Mouse (Mus musculus) embryo, embryonic 11 days (tissue): ENCODE measurements around the gene Eif1b.

ENCODE experiments used
- DNase-seq: peaks from one replicate; pipeline ENCODE4 v3.0.0-alpha.2; 2015

Gene Eif1b

DNA sequence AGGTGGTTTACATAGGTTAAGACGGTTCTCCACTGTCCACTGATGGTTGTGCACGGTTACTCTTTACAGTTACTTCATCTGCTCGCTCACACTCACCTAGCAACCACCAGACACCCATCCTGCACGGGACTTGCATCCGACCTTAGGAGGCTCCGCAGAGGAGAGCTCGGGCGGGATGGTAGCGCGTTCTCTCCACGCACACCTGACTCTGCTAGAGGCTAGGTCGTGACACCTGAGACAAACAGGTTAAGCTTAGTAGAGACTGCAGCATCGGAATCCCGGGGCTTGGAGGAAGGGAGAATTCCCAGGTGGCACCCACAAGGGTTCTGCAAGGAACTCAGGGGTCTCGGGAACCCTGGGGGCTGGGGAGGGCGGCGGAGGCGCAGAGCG is at the start of gene Eif1b:
Gene Eif1b, plus strand, starts transcription at position 223 of the 390 bp plus-strand sequence.
- DNase-seq, result no peak

GRCm38 (mm10) chr9:120444642-120445041 is 47.4 kb upstream of the Eif1b start:
- no peak for DNase-seq

- no peak for DNase-seq
These were observed 42.2 kb upstream of the Eif1b start for GRCm38 (mm10) chr9:120449696-120450329.

- peak; percentile 81 for DNase-seq
These were observed 36.0 kb upstream of the Eif1b start for GRCm38 (mm10) chr9:120455768-120456655.

- no peak for DNase-seq
These were observed 21.6 kb upstream of the Eif1b start for GRCm38 (mm10) chr9:120470431-120470830.

- DNase-seq, result no peak
These were observed 10.4 kb upstream of the Eif1b start for GRCm38 (mm10) chr9:120481644-120482043.

GRCm38 (mm10) chr9:120482382-120482781 is 9.7 kb upstream of the Eif1b start:
- no peak for DNase-seq

DNA sequence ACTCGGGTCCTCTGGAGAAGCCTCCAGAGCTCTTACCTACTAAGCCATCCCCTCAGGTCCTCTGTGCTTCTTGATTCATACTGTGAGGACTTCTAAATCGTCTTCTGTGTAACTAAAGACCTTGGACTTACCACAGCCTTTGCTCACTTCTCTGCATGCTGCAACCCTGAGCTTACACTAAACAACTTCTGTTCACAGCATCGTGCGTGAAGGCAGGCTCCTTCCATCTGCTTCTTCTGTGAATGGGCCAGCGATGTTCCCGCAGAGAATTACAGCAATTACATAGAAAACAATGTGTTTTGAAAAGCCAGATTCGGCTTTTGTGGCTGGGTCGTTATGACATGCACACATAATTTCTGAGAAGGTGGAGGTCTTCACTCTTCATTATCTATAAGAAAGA is 8.9 kb upstream of the Eif1b start:
- DNase-seq, result no peak

GRCm38 (mm10) chr9:120487076-120487475 is 5.0 kb upstream of the Eif1b start:
- DNase-seq, result no peak

DNA sequence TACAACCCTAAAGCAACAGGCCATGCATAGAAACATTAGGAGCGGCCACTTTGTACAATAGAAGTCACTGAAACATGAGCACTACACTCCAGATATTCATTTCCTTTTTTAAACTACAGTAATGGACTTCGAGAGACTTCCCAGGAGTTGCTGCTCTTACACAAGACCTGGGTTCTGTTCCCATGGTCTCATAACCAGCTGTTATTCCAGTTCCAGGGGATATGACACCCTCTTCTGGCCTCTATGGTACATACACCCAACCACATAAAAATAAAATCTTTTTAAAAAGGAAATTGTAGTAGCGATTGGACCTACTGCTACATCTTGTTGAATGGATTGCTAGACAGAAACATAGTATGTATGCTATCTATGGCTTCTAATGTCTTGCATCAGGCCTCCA is 523 bp upstream of the Eif1b start:
- no peak for DNase-seq

- DNase-seq, result peak; percentile 94
These were observed 644 bp downstream of the Eif1b start for GRCm38 (mm10) chr9:120492400-120493351.

- no peak for DNase-seq
These were observed 1.7 kb downstream of the Eif1b start for GRCm38 (mm10) chr9:120493781-120494180.

GRCm38 (mm10) chr9:120496691-120497090 is 4.7 kb downstream of the Eif1b start:
- peak; percentile 75 for DNase-seq

DNA sequence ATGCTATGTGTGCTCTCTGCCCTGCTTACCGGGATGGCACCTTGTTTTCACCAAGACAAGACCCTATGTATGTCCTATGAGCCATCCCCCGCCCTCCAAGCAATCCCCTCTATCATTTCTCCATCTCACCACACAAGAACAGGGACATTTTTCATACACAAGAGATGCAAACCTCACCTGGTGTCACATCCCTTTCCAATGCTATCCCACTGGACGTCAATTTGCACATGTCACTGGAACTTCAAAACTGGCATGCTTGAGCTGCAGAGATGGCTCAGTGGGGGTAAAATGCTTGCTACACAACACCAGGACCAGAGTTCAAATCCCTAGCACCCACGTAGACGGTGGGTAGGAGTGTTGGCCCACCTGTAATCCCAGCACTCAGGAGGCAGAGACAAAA is 6.0 kb downstream of the Eif1b start:
- DNase-seq, result no peak

DNA sequence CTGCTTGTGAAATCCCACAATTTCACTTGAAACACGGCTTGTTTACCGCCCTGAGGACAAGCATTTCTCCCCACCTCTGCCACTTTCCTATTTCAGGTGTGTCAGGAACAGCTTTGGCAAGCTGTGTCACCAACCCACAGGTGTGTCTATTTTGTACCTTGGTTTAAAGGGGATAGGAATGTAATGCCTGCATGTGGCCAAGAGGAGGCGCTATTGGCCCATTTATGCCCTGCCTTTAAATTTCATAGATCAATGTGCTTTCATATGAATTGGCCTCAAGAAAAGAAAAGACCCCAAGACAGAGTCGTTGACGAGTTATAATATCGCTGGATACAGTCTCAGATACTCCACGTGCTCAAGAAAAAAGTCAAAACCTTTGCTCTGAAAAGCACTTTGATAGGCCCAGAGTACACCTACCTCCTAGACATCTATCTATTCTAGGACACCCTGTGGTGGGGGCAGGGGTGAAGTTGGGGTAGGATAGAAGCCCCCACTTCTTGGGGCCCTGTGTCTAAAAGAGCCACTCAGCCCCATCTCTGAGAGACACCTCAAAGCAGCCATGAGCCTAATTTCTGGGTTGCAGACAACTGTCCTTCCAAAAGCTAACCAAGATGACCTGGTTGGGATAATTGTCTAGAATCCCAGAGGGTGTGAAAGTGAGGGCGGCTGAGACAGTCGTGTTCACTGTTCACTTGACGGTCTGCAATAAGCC is 9.3 kb downstream of the Eif1b start:
- DNase-seq, result no peak

GRCm38 (mm10) chr9:120502013-120502412 is 10.0 kb downstream of the Eif1b start:
- peak; percentile 89 for DNase-seq

- no peak for DNase-seq
These were observed 12.4 kb downstream of the Eif1b start for GRCm38 (mm10) chr9:120504423-120504822.

- no peak for DNase-seq
These were observed 19.7 kb downstream of the Eif1b start for GRCm38 (mm10) chr9:120511781-120512180.

GRCm38 (mm10) chr9:120516720-120517119 is 24.7 kb downstream of the Eif1b start:
- no peak for DNase-seq

GRCm38 (mm10) chr9:120518946-120519345 is 26.9 kb downstream of the Eif1b start:
- DNase-seq, result no peak

GRCm38 (mm10) chr9:120519469-120520125 is 27.6 kb downstream of the Eif1b start:
- DNase-seq, result no peak

DNA sequence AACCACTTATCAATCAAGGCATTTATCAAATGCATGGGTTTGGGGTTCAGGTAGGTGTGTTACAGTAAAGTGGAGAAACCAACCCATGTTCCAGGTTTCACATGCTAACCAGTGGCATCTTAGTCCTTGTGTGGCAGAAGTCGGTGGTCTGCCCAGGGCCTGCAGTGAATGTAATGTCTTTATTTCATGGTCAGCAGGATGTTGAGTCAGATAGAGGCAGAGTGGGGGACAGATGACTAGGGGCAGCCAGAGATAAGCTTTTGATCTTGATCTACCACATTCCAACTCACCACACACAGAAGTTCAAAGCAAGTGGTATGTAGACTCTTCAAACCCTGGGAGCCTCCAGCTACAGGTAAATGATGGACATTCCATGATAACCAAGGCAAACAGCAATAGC is 29.1 kb downstream of the Eif1b start:
- DNase-seq, result no peak
